Mouse (Mus musculus) liver, embryonic 14.5 days (tissue): ENCODE results near the gene Zwilch. TPM values are rescaled to one million over a fixed set of nuclear protein-coding genes. Genes with fewer than 3 reads are reported as not detected.
"Not testable (repeated sequence)": the region's sequence is repeated elsewhere in the genome, so short reads cannot be mapped to it uniquely, and the experiment has no call there.

ENCODE experiments used
- ATAC-seq: fragments of 200-750 bp; cut with Nextera tagmentation; 2 replicates; pipeline ENCODE4 v1.8.0; 2017; ENCODE audit warnings: moderate number of reproducible peaks, mild to moderate bottlenecking, moderate library complexity; ENCODE audit not compliant: insufficient read depth
- DNase-seq, 3 experiments: peaks; one replicate each; pipeline ENCODE4 v3.0.0-alpha.2; 2012 to 2013; ENCODE audit warnings: low read depth in 3 of 3, low spot score in 3 of 3
- H3K27ac ChIP-seq: fragments of 300-500 bp; sonication (generic); 2 replicates; pipeline ENCODE4 v1.5.1; 2014; ENCODE audit warnings: moderate library complexity, mild to moderate bottlenecking, control low read depth, inconsistent platforms
- H3K27me3 ChIP-seq: fragments of 300-500 bp; sonication (generic); 2 replicates; pipeline ENCODE4 v1.6.1; 2014; ENCODE audit warnings: mild to moderate bottlenecking, low read length, moderate library complexity; ENCODE audit not compliant: control insufficient read depth, insufficient read depth
- H3K36me3 ChIP-seq: fragments of 300-500 bp; sonication (generic); replicated peaks from 2 replicates; pipeline ENCODE4 v1.6.1; 2014; ENCODE audit warnings: low read depth; ENCODE audit not compliant: control insufficient read depth, insufficient read depth
- H3K4me1 ChIP-seq, 2 experiments: fragments of 200-500 bp in 1 of 2; fragments of 300-500 bp in 1 of 2; sonication (generic) in 1 of 2; replicated peaks; 2 replicates each; pipeline ENCODE4 v1.6.1; 2012 to 2014; ENCODE audit warnings: antibody characterized with exemption in 1 of 2, inconsistent platforms in 1 of 2, low read length in 1 of 2; ENCODE audit not compliant: control insufficient read depth in 2 of 2, insufficient read depth in 2 of 2
- H3K4me2 ChIP-seq: fragments of 300-500 bp; sonication (generic); 2 replicates; pipeline ENCODE4 v1.6.1; 2014; ENCODE audit warnings: low read depth, mild to moderate bottlenecking, control low read depth, moderate library complexity
- H3K4me3 ChIP-seq, 2 experiments: fragments of 200-500 bp in 1 of 2; fragments of 300-500 bp in 1 of 2; sonication (generic) in 1 of 2; 2 replicates each; pipeline ENCODE4 v1.5.1; 2012 to 2014; ENCODE audit warnings: low read depth in 2 of 2, low read length in 2 of 2, mild to moderate bottlenecking in 2 of 2, control low read depth in 1 of 2, inconsistent platforms in 1 of 2, moderate library complexity in 1 of 2; ENCODE audit not compliant: insufficient read depth in 1 of 2
- H3K9ac ChIP-seq: fragments of 300-500 bp; sonication (generic); replicated peaks from 2 replicates; pipeline ENCODE4 v1.6.1; 2014; ENCODE audit warnings: mild to moderate bottlenecking, control low read depth, moderate library complexity
- H3K9me3 ChIP-seq: fragments of 300-500 bp; sonication (generic); 2 replicates; pipeline ENCODE4 v1.6.1; 2016; ENCODE audit warnings: low read length, mixed read lengths; ENCODE audit not compliant: control insufficient read depth
- CTCF ChIP-seq: IDR thresholded peaks from 2 replicates; pipeline ENCODE4 v1.5.1; 2016; ENCODE audit warnings: antibody characterized with exemption, low read depth, control low read depth
- EP300 ChIP-seq: IDR thresholded peaks from 2 replicates; pipeline ENCODE4 v1.6.1; 2016; ENCODE audit warnings: antibody characterized with exemption, low read depth
- WGBS: fragments of 180-500 bp; shearing (Covaris S2); extraction: QIAGEN DNeasy Blood & Tissue Kit; methylation state at CpG from one replicate; pipeline ENCODE4 v1.1.7; 2014; ENCODE audit not compliant: insufficient replicate concordance; 5-methylcytosine and 5-hydroxymethylcytosine counted together
- polyA plus RNA-seq, 2 experiments: library from polyadenylated mRNA; depleted of rRNA in 1 of 2; stranded (reverse) in 1 of 2; unstranded in 1 of 2; fragments of >200 nt; fragmentation: Nextera tagmentation in 1 of 2; extraction: Ambion mirVana in 1 of 2; gene quantifications; 2 replicates each; pipeline versions ENCODE4 v1.2.1 to v1.2.3; 2012 to 2014

Zwilch gene
- polyA plus RNA-seq, 2 experiments: 11.8 to 34.4 TPM

DNA sequence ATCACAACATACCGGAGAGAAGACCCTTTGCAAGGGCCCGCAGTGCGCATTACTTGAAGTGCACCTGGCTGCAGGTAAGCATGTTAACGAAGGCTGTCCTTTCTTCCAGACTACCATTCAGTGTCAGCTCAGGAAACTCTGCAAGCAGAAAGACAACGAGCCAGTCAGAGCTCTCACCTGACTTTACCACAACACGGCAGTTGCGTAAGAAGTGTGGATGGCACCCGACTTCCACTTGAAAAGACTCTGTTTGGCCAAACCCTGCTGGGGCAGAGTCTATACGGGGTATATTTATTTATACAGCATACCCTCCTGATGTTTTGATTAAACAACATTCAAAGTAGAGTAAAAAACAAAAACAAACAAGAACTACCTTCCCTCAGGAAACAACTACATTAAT lies 33.0 kb downstream of the Zwilch start:
- no peak overlapping the region for H3K27ac ChIP-seq
- H3K36me3 ChIP-seq: peaks cover 53% of the 10 kb centered on the region
- 74% methylated on average over 9 of the region's 9 CpGs for WGBS
- TF ChIP-seq CTCF (no peak), EP300 (no peak)
- H3K4me2 ChIP-seq: no peak overlapping the region
- no peak for DNase-seq
- no peak for ATAC-seq
- H3K9me3 ChIP-seq: no peaks in the 10 kb centered on the region
- no peaks in the 10 kb centered on the region for H3K4me1 ChIP-seq
- no peaks in the 10 kb centered on the region for H3K27me3 ChIP-seq
- no peak overlapping the region for H3K9ac ChIP-seq
- no peak overlapping the region for H3K4me3 ChIP-seq

GRCm38 (mm10) chr9:64138896-64139295 lies 34.0 kb downstream of the Zwilch start:
- H3K27ac ChIP-seq, H3K9me3 ChIP-seq, H3K4me1 ChIP-seq, ATAC-seq, H3K9ac ChIP-seq, H3K4me2 ChIP-seq, H3K4me3 ChIP-seq, DNase-seq, H3K27me3 ChIP-seq: not testable (repeated sequence)
- 12% methylated on average over 6 of the region's 6 CpGs for WGBS
- H3K36me3 ChIP-seq: peaks cover 49% of the 10 kb centered on the region
- TF ChIP-seq CTCF: peak; percentile 79

DNA sequence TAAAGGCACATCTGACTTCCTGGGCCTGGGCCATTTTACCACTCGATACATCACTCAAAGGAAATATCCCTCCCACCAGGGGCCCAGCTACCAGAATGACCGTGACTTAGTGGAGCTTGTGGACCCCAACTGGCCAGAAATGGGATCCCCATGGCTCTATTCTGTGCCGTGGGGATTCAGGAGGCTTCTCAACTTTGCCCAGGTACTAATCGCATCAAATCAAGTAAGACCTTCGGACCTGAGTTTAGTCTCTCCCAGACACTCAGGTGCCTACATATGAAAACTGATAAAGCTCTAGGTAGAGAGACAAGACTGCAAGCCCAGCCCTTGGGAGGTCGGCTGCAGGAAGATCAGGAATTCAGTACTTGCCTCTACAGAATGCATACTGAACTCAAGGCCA lies 41.3 kb downstream of the Zwilch start:
- Histone ChIP-seq H3K9me3 (no peaks in the 10 kb centered on the region), H3K4me3 (no peak overlapping the region), H3K4me1 (no peaks in the 10 kb centered on the region), H3K36me3 (peaks cover 6% of the 10 kb centered on the region), H3K27ac (no peak overlapping the region), H3K27me3 (no peaks in the 10 kb centered on the region), H3K9ac (no peak overlapping the region), H3K4me2 (no peak overlapping the region)
- 68% methylated on average over 6 of the region's 6 CpGs for WGBS
- ATAC-seq (no peak), DNase-seq (no peak)
- TF ChIP-seq EP300 (no peak), CTCF (no peak)

DNA sequence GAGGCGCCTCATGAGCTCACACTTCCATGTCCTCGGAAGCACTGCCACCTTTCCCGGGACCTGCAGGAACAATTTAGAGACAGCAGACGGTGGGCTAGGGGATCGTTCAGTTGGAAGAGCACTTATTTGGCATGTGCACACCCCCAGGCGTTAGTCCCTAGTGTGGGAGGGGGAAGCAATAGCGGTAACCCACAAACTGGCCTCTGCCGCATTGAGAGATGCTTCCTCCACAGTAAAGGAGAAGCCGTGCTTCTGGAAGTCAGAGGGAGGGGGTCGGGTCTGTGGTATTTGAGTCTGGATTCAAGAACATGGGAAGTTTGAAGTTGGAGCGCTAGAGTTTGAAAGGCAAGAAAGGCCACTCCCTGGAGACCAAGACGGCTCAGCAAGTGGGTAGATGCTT lies 46.8 kb downstream of the Zwilch start:
- H3K9ac ChIP-seq: no peak overlapping the region
- TF ChIP-seq CTCF (no peak), EP300 (no peak)
- no peak overlapping the region for H3K27ac ChIP-seq
- H3K4me2 ChIP-seq: no peak overlapping the region
- H3K36me3 ChIP-seq: no peaks in the 10 kb centered on the region
- H3K9me3 ChIP-seq: no peaks in the 10 kb centered on the region
- WGBS: 36% methylated on average over 12 of the region's 12 CpGs
- H3K27me3 ChIP-seq: no peaks in the 10 kb centered on the region
- DNase-seq (no peak), ATAC-seq (no peak)
- no peak overlapping the region for H3K4me3 ChIP-seq
- H3K4me1 ChIP-seq: no peaks in the 10 kb centered on the region; a peak in 1 of 4 replicates

DNA sequence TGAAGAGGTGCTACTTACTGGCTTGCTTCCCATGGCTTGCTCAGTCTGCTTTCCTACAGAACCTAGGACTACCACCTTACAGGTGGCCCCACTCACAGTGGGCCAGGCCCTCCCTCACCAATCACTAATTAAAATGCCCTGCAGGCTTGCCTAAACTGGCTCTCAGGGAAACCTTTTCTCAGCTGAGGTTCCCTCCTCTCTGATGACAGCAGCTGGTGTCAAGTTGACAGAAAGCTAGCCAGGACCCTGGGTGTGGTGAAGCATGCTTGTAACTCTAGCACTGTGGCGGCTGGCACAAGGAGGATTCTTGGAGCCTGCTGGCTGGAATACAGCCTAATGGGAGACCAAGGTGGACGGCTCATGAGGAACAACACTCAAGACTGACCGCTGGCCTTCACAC lies 47.6 kb downstream of the Zwilch start:
- no peak overlapping the region for H3K4me3 ChIP-seq
- H3K36me3 ChIP-seq: no peaks in the 10 kb centered on the region
- no peak for DNase-seq
- 67% methylated on average over 3 of the region's 3 CpGs for WGBS
- no peak overlapping the region for H3K4me2 ChIP-seq
- no peak for TF ChIP-seq EP300
- TF ChIP-seq CTCF: no peak
- ATAC-seq: no peak
- H3K27me3 ChIP-seq: no peaks in the 10 kb centered on the region
- H3K9ac ChIP-seq: no peak overlapping the region
- no peaks in the 10 kb centered on the region; a peak in 3 of 4 replicates for H3K4me1 ChIP-seq
- no peaks in the 10 kb centered on the region for H3K9me3 ChIP-seq
- H3K27ac ChIP-seq: no peak overlapping the region

- H3K9me3 ChIP-seq, H3K4me1 ChIP-seq, H3K36me3 ChIP-seq, H3K27me3 ChIP-seq, H3K9ac ChIP-seq, ATAC-seq, H3K4me3 ChIP-seq, DNase-seq, H3K27ac ChIP-seq, H3K4me2 ChIP-seq: not testable (repeated sequence)
- 46% methylated on average over 3 of the region's 3 CpGs for WGBS
Observed at GRCm38 (mm10) chr9:64124846-64125245, 48.1 kb downstream of the Zwilch start.
